Mouse (Mus musculus): ENCODE data around the gene Htr6. TPM values are rescaled to one million over a fixed set of nuclear protein-coding genes. Genes with fewer than 3 reads are reported as not detected.
A peak's percentile ranks its signal among the peaks of the same experiment; 100 is the strongest.

The Htr6 gene
- polyA plus RNA-seq, 1 experiment from 2014 or later = not detected

DNA sequence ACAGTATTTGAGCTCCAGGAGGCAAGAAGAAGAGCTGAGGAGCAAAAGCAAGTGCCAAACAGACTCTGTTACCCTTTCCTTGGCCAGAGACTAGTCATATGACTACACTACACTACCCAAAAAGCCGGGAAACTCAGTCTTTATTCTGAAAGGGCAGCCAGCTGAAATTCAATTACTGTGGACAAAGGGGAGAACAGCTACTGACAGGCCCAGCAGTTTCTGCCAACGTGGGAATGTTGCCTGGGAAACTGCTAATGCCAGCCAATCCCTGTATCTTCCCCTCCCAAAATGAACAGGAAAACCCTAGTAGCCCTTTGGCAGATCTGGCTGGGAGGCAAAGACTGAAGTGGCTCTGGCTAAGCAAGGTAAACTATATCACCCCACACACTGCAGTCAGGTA lies 51.0 kb downstream of the Htr6 start:
- Histone ChIP-seq H3K4me2 (replicated peaks; ENCODE audit: low read depth, low read length) (no peak overlapping the region), H3K9me3 (ENCODE audit: low read length) (no peaks in the 10 kb centered on the region), H3K9ac (replicated peaks; ENCODE audit: low read depth) (no peak overlapping the region), H3K4me3 (ENCODE audit: low read depth, low read length) (no peak overlapping the region), H3K4me1 (ENCODE audit: insufficient read depth, low read depth, low read length) (no peaks in the 10 kb centered on the region), H3K27ac (ENCODE audit: low read length) (no peak overlapping the region), H3K36me3 (ENCODE audit: insufficient read depth, low read length) (no peaks in the 10 kb centered on the region), H3K27me3 (replicated peaks; ENCODE audit: insufficient read depth, low read length) (no peaks in the 10 kb centered on the region)
- DNase-seq (ENCODE audit: low spot score) (no peak), ATAC-seq (no peak)
- whole genome bisulfite sequencing = 34% methylated on average over 2 of the region's 2 CpGs
- TF ChIP-seq EP300 (IDR thresholded peaks at IDR 0.05) (no peak), CTCF (IDR thresholded peaks at IDR 0.05) (no peak)

GRCm38 (mm10) chr4:139020385-139020784 lies 55.0 kb downstream of the Htr6 start:
- Histone ChIP-seq H3K4me1 (ENCODE audit: insufficient read depth, low read depth, low read length) (no peaks in the 10 kb centered on the region), H3K9me3 (ENCODE audit: low read length) (no peaks in the 10 kb centered on the region), H3K4me2 (replicated peaks; ENCODE audit: low read depth, low read length) (no peak overlapping the region), H3K9ac (replicated peaks; ENCODE audit: low read depth) (no peak overlapping the region), H3K36me3 (ENCODE audit: insufficient read depth, low read length) (no peaks in the 10 kb centered on the region), H3K4me3 (ENCODE audit: low read depth, low read length) (no peak overlapping the region), H3K27me3 (replicated peaks; ENCODE audit: insufficient read depth, low read length) (no peaks in the 10 kb centered on the region), H3K27ac (ENCODE audit: low read length) (no peak overlapping the region)
- TF ChIP-seq CTCF (IDR thresholded peaks at IDR 0.05) = no peak
- TF ChIP-seq EP300 (IDR thresholded peaks at IDR 0.05) = no peak
- DNase-seq (ENCODE audit: low spot score) (no peak), ATAC-seq (no peak)
- WGBS = 69% methylated on average over 3 of the region's 3 CpGs

- H3K4me2 ChIP-seq (replicated peaks; ENCODE audit: low read depth, low read length) = no peak overlapping the region
- ATAC-seq = no peak
- DNase-seq (ENCODE audit: low spot score) = no peak
- H3K9me3 ChIP-seq (ENCODE audit: low read length) = no peaks in the 10 kb centered on the region
- H3K36me3 ChIP-seq (ENCODE audit: insufficient read depth, low read length) = no peaks in the 10 kb centered on the region
- no peaks in the 10 kb centered on the region for H3K4me1 ChIP-seq (ENCODE audit: insufficient read depth, low read depth, low read length)
- 42% methylated on average over 13 of the region's 13 CpGs for WGBS
- H3K27ac ChIP-seq (ENCODE audit: low read length) = no peak overlapping the region
- no peak overlapping the region for H3K4me3 ChIP-seq (ENCODE audit: low read depth, low read length)
- no peaks in the 10 kb centered on the region for H3K27me3 ChIP-seq (replicated peaks; ENCODE audit: insufficient read depth, low read length)
- no peak overlapping the region for H3K9ac ChIP-seq (replicated peaks; ENCODE audit: low read depth)
- TF ChIP-seq CTCF (IDR thresholded peaks at IDR 0.05) (no peak), EP300 (IDR thresholded peaks at IDR 0.05) (no peak)
These were observed 56.0 kb downstream of the Htr6 start for GRCm38 (mm10) chr4:139019413-139019812.

GRCm38 (mm10) chr4:139018976-139019375 lies 56.4 kb downstream of the Htr6 start:
- H3K27ac ChIP-seq (ENCODE audit: low read length) = no peak overlapping the region
- H3K4me3 ChIP-seq (ENCODE audit: low read depth, low read length) = no peak overlapping the region
- H3K9me3 ChIP-seq (ENCODE audit: low read length) = no peaks in the 10 kb centered on the region
- WGBS = 62% methylated on average over 4 of the region's 4 CpGs
- no peaks in the 10 kb centered on the region for H3K36me3 ChIP-seq (ENCODE audit: insufficient read depth, low read length)
- DNase-seq (ENCODE audit: low spot score) = no peak
- H3K9ac ChIP-seq (replicated peaks; ENCODE audit: low read depth) = no peak overlapping the region
- no peak for ATAC-seq
- H3K27me3 ChIP-seq (replicated peaks; ENCODE audit: insufficient read depth, low read length) = no peaks in the 10 kb centered on the region
- no peaks in the 10 kb centered on the region for H3K4me1 ChIP-seq (ENCODE audit: insufficient read depth, low read depth, low read length)
- H3K4me2 ChIP-seq (replicated peaks; ENCODE audit: low read depth, low read length) = no peak overlapping the region
- no peak for TF ChIP-seq EP300 (IDR thresholded peaks at IDR 0.05)
- no peak for TF ChIP-seq CTCF (IDR thresholded peaks at IDR 0.05)

DNA sequence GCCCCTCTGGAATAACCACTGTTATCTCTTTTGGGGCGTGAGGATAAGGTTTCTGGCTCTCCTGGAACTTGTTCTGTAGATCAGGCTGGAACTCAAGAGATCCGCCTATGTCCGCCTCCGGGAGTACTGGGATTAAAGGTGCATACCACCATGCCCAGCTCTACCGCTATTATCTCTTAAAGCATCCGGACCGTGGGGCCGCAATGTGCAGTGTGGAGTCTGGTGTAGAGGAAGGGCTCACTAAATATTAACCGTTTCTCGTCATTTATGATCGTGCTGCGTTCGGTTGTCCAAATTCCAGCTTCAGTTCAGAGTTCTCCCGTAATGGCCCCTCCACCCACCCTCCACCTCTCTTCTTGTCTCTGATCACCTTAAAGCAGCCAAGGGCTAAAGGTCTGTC lies 57.0 kb downstream of the Htr6 start:
- no peak for TF ChIP-seq CTCF (IDR thresholded peaks at IDR 0.05)
- no peak for TF ChIP-seq EP300 (IDR thresholded peaks at IDR 0.05)
- Histone ChIP-seq H3K27ac (ENCODE audit: low read length) (no peak overlapping the region), H3K9ac (replicated peaks; ENCODE audit: low read depth) (no peak overlapping the region), H3K4me1 (ENCODE audit: insufficient read depth, low read depth, low read length) (no peaks in the 10 kb centered on the region), H3K36me3 (ENCODE audit: insufficient read depth, low read length) (no peaks in the 10 kb centered on the region), H3K27me3 (replicated peaks; ENCODE audit: insufficient read depth, low read length) (no peaks in the 10 kb centered on the region), H3K4me2 (replicated peaks; ENCODE audit: low read depth, low read length) (no peak overlapping the region), H3K4me3 (ENCODE audit: low read depth, low read length) (no peak overlapping the region), H3K9me3 (ENCODE audit: low read length) (no peaks in the 10 kb centered on the region)
- WGBS = 71% methylated on average over 14 of the region's 14 CpGs
- ATAC-seq (no peak), DNase-seq (ENCODE audit: low spot score) (no peak)

DNA sequence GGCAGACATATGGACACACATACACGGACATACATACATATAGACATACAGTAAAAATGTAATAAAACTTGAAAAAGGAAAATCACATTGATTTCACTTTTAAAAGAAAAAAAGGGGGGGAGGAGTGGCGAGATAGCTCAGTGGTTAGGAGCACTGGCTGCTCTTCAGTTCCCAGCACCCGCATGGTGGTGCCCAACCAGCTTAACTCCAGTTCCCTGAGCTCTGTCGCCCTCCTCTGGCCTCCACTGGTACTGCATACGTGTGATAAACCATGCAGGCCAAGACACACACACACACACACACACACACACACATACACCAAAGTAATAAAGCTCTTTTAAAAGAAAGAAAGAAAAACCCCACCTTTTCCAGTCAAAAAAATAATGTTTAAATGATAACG lies 60.6 kb downstream of the Htr6 start:
- no peak for ATAC-seq
- Histone ChIP-seq H3K9me3 (ENCODE audit: low read length) (no peaks in the 10 kb centered on the region), H3K9ac (replicated peaks; ENCODE audit: low read depth) (no peak overlapping the region), H3K27me3 (replicated peaks; ENCODE audit: insufficient read depth, low read length) (no peaks in the 10 kb centered on the region), H3K4me2 (replicated peaks; ENCODE audit: low read depth, low read length) (no peak overlapping the region), H3K4me1 (ENCODE audit: insufficient read depth, low read depth, low read length) (no peaks in the 10 kb centered on the region), H3K36me3 (ENCODE audit: insufficient read depth, low read length) (no peaks in the 10 kb centered on the region), H3K4me3 (ENCODE audit: low read depth, low read length) (no peak overlapping the region), H3K27ac (ENCODE audit: low read length) (no peak overlapping the region)
- no peak for TF ChIP-seq EP300 (IDR thresholded peaks at IDR 0.05)
- peak; percentile 51 for TF ChIP-seq CTCF (IDR thresholded peaks at IDR 0.05)
- no peak for DNase-seq (ENCODE audit: low spot score)
- 84% methylated on average over 6 of the region's 6 CpGs for WGBS

- TF ChIP-seq EP300 (IDR thresholded peaks at IDR 0.05) (no peak), CTCF (IDR thresholded peaks at IDR 0.05) (no peak)
- H3K9me3 ChIP-seq (ENCODE audit: low read length) = no peaks in the 10 kb centered on the region
- H3K27me3 ChIP-seq (replicated peaks; ENCODE audit: insufficient read depth, low read length) = no peaks in the 10 kb centered on the region
- WGBS = 68% methylated on average over 11 of the region's 11 CpGs
- no peaks in the 10 kb centered on the region for H3K4me1 ChIP-seq (ENCODE audit: insufficient read depth, low read depth, low read length)
- H3K4me2 ChIP-seq (replicated peaks; ENCODE audit: low read depth, low read length) = no peak overlapping the region
- no peaks in the 10 kb centered on the region for H3K36me3 ChIP-seq (ENCODE audit: insufficient read depth, low read length)
- no peak overlapping the region for H3K4me3 ChIP-seq (ENCODE audit: low read depth, low read length)
- no peak overlapping the region for H3K27ac ChIP-seq (ENCODE audit: low read length)
- no peak for DNase-seq (ENCODE audit: low spot score)
- ATAC-seq = no peak
- no peak overlapping the region for H3K9ac ChIP-seq (replicated peaks; ENCODE audit: low read depth)
These were observed 62.1 kb downstream of the Htr6 start for GRCm38 (mm10) chr4:139013281-139013680.
